Mouse (Mus musculus): ENCODE data around the gene Sesn3. TPM values are rescaled to one million over a fixed set of nuclear protein-coding genes. Genes with fewer than 3 reads are reported as not detected.

Gene Sesn3
- total RNA-seq, 2 experiments from 2014 or later, result 43.4 to 44.8 TPM

DNA sequence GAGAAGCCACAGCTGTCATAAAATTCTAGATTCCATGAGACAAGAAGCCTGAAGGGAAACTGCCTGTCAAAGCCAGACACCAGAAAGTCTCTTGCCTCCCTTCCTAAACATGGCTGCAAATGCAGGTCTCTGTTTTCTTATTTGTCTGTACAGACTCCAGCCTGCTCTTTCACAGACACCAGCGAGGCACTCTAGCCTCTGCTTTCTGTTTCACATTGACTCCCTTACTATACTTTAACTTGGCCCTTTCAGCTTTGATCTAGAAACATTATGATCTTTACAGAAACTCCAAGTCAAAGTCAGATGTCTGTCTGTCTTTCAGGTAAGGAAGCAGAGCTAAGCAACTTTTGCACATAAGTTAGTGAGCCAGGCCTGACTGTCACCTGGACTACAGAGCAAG is 77.5 kb downstream of the Sesn3 start:
- DNase-seq, result no peak

DNA sequence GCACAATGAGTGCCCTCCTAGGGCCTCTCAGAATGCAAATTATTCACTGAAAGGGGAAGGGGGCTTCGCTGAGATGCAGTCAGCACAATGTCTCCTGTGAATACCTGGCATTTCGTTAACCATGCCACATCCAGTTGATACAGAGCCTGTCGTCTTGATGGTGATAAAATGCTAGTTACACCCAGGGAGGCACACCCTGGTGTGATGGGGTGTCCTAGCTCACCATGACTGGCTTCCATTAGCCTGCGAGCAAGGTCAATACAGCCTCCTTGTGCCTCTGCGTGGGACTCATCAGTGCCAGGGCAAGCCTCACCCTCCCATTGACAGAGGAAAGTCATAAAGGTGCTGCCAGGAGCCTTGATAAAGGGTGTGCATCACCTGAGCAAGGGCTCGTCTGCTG is 80.0 kb downstream of the Sesn3 start:
- no peak for DNase-seq

DNA sequence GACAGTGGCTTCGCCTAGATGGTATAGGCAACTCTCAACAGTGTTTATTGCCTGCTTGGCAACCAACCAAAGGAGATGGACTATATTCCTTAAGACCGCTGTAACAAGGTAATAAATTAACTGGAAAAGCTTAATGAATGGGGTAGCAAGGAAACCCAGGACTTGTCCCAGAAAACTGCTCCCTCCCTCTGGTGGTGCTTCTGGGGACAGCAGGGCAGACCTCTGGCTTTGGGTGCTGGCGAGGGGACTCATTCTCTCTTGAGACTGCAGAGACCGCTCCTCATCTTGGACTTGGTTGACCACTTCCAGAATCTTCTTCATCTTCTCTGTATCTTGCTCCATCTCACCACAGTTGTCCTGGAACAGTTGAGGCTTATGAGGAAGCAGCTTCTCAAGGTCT is 82.2 kb downstream of the Sesn3 start:
- DNase-seq, result no peak

DNA sequence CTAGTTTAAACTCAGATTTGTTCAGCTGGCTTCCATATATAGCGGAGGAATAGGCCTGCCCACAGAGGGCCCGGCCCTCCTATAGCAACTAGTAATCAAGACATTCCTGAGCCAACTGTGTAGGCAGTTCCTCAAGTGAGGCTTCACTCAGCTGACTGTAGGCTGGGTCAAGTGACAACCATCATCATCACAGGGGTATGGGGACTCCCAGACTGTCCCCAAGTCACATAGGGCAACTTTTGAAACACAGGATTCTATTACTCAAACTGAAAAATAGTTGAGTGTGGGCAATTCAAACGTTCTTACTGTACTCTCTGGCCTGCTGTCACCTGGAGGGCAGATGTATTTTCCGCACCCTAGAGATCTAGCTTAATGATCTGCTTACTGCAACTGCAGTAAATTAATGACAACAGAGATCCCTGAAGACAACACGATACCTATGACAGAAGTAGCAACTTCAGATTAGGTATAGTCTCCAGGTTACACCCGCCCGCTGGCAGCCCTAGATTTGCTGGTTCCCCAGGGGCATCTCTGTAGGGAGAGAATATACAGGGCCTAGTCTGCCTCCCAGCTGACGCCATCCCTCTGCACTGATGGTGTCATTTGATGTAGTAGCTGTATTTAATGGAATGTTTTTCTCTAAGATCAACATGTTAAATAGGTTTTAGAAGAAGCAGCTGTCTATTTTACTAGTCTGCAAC is 87.4 kb downstream of the Sesn3 start:
- no peak for DNase-seq

GRCm38 (mm10) chr9:14363540-14363939 is 88.7 kb downstream of the Sesn3 start:
- no peak for DNase-seq

- DNase-seq, result no peak
Observed at GRCm38 (mm10) chr9:14364719-14365118, 89.9 kb downstream of the Sesn3 start.

DNA sequence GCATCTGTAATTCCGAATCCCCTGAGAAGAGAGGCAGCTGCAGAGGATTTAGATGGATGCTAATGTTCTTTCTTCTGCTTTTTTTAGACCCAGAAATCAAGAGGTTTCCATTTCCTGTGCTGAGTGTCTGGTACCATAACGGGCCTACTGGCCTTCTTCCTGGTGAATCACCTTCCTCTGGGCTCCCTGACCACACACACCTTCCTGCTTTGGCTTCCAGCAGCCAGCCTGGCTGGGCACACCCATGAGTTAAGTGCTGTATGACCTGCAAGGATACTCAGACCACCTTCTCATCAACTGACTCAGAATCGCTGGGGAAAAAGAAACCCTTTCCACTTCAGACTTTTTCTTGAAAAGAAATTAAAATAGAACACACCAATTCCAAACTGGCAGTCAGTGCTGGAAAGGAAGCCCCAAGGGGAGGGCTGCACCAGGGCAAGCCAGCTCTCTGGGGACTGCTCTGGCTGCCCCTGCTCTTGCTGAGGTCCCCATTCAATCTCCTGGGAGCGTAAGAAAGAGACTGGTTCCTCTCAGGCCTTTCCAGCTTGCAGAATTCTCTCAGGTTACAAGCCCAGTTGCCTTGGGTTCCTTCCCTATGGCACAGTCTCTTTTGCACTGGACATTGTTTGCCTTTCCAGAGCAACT is 90.7 kb downstream of the Sesn3 start:
- no peak for DNase-seq

- DNase-seq, result no peak
Observed at GRCm38 (mm10) chr9:14367850-14368249, 93.0 kb downstream of the Sesn3 start.

- no peak for DNase-seq
Observed at GRCm38 (mm10) chr9:14369271-14369670, 94.4 kb downstream of the Sesn3 start.

GRCm38 (mm10) chr9:14372440-14372839 is 97.6 kb downstream of the Sesn3 start:
- no peak for DNase-seq

GRCm38 (mm10) chr9:14376149-14376548 is 101.3 kb downstream of the Sesn3 start:
- no peak for DNase-seq

DNA sequence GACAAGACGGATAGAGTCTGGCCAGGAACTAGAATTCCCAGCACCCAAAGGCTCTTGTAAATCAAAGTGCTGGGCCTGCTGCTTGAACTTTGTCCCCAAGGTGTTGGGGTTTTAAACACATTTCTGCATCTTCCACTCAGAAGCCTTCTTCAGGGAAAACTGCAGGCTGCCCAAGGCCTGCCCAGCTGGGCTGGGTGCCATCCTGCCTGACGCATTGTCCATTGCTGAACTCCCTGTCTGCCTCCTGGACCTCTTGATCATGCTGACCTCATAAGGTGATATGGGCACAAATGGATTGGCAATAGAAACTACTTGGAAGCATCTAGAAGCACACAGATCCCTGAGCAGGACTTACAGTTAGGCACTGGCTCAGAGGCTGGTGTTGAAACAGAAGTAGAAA is 103.3 kb downstream of the Sesn3 start:
- no peak for DNase-seq

DNA sequence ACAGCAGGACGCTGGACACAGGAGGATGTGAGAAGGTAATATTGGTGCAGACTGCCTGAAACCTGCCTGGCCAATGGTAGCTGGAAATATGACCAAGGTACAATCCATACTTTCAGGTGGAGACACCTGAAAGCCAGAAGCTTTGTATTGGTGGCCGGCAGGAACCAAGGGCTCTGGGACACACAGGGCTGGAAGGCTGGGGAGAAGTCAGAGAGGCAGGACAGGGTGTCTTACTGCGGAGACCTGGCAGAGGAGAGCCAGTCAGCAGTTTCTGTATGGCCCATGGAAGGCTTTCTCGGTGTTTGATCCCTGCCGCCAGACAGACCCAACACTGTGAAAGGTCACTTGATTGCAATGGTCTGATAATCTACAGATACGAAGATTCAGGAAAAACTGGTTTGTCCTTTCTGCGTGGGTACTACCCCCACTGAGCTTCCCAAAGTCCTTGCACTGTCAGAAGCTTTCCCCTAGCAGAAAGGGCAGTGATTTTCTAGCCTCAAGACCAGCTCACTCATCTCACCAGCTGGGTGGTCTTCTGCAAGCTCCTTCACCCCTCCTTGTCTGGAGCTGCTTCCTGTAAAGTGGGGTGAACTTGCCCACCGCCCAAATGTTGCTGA is 105.0 kb downstream of the Sesn3 start:
- no peak for DNase-seq

DNA sequence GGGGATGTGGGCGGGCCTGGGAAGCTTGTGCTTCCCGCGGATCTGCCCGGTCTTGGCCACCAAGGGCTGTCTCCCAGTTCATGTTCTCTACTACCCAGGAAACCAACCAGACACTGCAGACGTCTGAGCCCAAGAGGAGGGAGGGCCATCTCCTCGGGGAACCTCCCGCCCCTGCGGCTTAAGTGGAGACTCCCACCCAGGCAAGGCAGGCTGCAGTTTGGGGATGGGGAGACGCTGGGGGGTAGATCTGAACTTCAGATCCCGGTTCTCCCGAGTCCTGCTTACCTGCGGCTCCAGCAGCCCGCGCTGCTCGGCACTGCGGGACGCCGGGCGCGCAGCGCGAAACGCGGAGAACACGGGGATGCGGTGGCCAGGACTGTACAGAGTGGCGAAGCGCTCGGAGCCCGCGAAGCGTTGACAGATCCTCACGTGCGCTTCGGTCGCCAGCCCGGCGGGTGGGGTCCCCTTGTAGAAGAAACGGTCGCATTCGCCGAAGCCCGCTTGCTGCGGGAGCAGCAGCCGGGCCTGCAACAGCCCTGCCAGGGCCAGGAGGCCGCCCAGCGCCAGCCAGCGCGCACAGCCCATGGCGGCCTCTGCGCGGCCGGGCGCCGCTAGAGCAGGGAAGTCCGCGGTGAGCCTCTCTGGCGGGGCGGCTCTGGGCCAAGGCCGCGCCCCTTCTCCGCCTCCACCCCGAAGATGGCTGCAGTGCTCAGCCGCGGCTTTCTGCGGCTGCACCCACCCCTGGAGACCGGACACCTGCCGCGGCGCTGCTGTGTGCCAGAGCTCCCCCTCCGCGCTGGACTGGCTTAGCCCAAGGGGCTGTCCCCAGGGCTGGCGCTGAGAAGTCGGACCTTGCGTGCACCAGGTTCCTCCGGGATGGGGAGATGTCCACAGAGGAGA is 105.8 kb downstream of the Sesn3 start:
- peak; percentile 85 for DNase-seq

- no peak for DNase-seq
Observed at GRCm38 (mm10) chr9:14381353-14382055, 106.6 kb downstream of the Sesn3 start, which contains the start of gene Endod1. Gene Endod1 (minus strand): TSS chr9:14381507.

DNA sequence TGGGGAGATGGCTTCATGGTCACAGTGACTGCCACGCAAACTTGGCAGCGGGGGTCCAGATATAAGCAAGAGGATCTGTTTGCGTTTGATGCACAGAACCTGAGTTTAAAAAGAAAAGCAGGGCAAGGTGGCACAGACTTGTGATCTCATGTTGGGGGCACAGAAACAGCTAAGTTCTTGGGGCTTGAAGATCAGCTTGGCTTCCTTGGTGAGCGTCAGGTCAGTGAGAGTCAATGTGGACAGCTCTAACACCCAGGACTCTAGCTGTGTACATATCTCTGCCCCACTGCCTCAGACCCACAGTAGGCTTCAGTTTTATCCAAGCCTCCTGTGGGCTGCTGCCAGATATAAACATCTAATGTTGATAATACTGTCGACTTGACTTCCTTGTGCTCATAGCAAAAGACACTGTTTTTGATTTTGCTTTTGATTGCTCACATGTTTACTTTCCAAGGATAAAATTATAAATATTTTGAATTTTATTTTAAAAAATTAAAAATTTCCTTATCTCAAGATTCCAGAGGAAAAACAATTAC is 107.5 kb downstream of the Sesn3 start:
- DNase-seq, result no peak

Other genes with a start within 250 kb of the Sesn3 start
- gene Endod1, start 106.4 kb downstream of the Sesn3 start, total RNA-seq (2021), result 10 to 100 TPM; 11.0 to 12.7 TPM
- gene Kdm4d, start 225.4 kb downstream of the Sesn3 start, total RNA-seq (2021), result under 1 TPM; 0.09 to 0.11 TPM
- 100 to 1,000 TPM; 101 to 102 TPM for gene Cwc15, start 225.6 kb downstream of the Sesn3 start, total RNA-seq (2021)